Mouse (Mus musculus) neural tube, embryonic 10.5 days (tissue): ENCODE measurements around the gene Slc1a2.

Experiments
- DNase-seq: peaks from one replicate; pipeline ENCODE4 v3.0.0-alpha.2; 2017; ENCODE audit warnings: low spot score; ENCODE audit errors: extremely low spot score

The Slc1a2 gene

DNA sequence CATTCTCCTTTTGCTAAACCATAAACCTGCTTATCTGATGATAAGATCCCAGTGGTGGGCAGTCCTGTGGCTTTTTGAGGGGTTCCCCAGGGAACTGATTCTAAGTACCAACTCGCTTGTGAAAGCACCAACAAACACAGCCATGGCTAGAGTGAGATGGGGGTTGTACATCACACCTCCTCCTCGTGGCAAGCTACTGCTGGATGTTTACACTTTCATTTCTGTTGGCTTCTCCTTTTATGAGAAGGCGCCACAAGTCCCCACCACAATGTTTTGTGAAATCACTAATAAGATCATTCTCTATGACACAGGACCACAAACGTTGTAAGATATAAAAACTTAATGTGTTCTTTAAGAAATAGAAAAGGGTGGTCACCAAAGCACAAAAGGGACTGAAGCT is 154.3 kb downstream of the Slc1a2 start:
- no peak for DNase-seq

DNA sequence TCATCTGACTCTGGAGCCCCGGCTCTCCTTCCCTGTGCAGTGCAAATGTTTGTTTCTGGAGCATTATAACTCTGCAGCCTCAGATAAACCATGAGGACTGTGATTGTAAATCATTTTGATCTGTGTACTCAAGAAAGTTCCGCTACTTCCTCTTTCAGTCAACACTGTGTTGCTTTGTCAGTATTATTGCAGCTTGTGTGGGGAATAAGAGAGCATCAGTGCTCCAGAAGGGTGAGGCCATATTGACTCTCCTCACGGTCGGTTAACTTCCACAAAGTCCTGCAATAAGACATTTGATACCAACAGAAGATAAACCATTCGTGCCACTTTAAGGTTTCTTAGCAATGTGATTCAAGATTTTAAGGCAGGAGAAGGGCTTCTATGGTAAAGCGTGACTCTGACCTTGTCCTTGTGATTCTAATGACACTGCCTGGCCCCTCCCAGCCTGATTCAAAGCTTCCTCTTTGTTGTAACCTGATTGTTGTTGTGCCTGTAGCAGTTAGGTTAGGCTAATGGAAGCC is 156.9 kb downstream of the Slc1a2 start:
- no peak for DNase-seq

DNA sequence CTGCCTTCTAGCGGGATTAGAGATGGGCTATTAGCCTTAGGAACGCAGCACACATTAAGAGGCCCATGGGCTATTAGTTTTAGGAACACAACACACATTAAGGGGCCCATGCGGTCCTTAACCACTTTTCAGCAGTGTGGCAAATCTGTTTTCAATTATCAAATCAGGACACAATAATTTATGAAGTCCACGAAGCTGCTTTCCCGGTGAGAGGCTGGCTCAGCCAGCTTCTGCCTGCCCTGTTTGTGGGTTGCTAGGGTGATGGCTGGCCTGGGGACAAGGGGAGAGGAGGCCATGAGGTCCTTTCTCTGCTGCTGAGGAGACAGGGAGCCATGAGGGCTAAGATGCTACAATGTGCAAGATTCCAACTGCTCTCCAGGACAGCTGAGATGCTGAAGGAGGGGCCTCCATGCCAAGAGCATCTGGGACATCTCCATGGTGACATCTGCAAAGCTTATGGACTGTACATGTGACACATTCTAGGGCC is 161.8 kb downstream of the Slc1a2 start:
- DNase-seq, result peak; percentile 44

DNA sequence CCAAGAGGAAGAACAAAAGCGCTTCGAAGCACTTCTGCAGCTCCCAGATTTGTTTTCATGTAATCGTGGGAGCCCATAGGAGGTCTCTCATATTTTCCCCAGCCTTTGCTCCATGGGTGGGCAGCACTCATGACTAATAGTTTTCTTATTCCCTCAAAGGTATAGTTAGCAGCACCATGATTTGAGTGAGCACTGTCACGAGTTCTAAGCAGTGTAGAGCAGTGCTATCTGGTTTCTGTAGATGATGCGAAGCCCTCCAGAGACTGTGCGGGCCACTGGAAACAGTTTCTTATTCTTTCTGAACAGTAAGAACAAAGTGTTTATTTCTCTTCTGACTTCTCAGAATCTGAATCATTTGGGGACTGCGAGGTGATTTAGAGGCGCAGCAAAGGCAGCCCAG is 162.3 kb downstream of the Slc1a2 start:
- DNase-seq, result no peak

DNA sequence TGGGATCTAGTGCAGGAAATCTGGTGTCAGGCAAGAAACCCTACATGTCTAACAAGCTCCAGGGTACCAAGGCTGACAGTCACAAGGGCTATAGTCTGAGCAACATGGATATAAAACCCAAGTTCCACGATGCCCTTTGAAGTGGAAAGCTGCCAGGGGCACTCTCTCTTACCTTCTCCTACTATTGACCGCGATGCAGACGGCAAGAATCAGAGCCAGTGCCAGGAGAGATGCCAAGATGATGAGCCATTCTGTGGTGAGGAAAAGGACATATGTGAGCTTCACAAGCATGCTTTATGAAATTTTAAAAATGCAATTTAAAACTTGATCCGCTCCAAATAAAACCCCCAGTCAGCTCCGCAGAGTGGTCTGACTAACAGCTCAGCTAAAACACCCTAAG is 163.6 kb downstream of the Slc1a2 start:
- no peak for DNase-seq

DNA sequence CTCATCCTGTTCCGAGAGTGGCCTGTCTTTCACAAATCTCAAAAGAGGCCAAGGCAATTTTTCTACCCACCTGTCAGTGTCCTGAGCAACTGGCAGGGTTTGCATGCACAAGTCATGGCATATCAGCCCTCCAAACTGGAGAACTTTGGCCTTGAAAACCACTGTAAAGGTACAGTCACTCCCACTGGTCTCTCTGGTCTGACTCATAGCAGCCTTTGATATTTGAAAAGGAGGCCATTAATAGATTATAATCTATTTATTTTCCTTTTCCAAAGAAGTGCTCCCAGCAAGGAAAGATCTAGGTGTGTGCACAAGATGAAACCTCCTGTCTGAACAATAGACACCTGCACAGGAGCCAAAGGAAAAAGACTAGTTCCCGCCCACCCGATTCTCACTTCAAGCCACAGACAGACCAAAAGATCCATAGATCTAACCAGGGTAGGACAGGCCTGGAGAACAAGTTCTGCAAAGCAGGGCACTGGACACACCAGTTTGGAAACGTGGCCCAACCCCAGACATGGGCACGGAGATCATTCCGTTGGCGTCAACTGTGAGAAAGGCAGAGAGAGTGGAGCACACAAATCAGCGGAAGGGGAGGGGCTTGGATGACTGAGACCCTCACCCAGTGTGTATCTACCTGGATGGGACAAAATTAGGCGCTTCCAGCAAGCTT is 167.6 kb downstream of the Slc1a2 start:
- DNase-seq, result no peak

DNA sequence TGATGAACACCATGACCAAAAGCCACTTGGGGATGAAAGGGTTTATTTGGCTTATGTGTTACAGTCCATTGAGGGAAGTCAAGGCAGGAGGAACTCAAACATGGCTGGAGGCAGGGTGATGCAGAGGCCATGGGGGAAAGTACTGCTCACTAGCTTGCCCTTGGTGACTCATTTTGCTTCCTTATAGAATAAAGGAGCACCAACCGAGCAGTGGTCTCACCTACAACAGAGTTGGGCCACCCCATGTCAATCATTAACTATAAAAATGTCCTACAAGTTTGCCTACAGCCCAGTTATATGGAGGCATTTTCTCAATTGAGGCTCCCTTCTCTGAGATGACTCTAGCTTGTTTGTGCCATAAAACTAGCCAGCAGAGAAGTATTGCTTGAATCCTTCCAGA is 169.4 kb downstream of the Slc1a2 start:
- no peak for DNase-seq

DNA sequence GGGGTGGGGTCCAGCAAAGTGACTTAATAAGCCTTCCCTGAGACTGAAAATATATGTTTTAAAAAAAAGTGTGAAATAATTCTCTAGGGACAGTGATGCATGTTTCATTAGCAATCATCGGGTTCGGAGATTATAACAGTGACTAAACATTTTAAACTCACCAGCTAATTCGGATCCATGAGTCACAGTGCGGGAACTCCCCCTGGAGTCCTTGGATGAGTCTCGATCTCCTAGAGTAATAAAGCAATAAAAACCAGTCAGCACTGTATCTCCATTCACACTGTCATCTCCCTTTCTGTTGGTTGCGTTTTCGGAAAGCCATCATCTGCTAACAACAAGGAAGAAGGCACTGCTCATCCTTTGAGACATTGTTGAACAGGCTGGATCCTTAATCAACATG is 169.9 kb downstream of the Slc1a2 start:
- no peak for DNase-seq

DNA sequence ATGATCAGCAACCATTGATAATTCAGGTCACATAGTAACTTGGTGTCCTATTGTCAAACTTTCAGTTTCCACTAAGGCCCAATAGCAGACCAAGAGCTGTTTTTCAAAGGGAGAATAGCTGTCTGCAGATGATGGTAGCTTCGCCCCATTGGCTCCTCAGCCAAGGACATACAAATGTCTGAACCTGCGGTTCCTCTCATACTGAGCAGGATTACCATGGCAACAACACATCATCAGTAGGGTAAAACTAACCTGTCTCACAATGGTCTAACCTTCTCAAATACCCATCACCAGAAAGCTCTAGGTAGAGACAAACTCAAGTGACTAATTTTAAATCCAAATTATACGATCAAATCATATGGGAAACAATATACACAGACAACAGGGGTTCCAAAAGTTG is 170.7 kb downstream of the Slc1a2 start:
- no peak for DNase-seq

DNA sequence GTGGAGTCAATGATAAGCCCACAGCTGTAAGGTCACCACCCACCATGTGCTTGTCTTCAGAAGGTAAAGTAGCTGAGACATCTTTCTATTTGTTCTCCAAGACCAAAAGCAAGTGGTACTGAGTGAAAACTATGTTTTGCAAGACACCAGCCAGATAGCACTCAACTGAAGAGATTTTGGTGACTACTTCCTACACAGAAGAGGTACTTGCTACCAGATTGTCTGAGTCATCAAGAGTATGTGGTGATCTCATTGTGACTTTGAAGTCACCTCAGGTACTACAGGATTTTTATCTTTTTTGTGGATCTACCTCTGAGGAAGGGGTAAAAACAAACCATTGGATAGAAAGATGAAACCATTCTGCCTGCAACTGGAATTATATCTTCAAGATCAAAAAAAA is 173.1 kb downstream of the Slc1a2 start:
- no peak for DNase-seq

DNA sequence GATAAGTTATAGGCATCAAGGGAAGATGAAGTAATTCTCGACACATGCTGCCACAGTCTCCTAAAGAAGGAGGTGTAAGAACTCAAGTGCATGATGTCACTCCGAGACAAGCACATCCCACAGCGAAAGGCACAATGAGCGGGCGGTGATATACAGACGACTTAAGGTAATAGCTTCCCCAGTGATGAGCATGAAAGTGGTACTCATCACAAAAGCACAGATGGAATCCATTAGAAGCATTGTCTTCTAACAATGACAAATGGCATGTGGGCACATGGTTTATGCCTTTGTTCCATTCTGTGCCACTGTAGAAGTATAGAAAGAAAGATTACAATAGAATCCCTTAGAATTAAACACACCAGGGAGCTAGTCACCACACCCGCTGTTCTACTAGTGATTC is 179.7 kb downstream of the Slc1a2 start:
- DNase-seq, result no peak
